In the genomic region with DNA sequence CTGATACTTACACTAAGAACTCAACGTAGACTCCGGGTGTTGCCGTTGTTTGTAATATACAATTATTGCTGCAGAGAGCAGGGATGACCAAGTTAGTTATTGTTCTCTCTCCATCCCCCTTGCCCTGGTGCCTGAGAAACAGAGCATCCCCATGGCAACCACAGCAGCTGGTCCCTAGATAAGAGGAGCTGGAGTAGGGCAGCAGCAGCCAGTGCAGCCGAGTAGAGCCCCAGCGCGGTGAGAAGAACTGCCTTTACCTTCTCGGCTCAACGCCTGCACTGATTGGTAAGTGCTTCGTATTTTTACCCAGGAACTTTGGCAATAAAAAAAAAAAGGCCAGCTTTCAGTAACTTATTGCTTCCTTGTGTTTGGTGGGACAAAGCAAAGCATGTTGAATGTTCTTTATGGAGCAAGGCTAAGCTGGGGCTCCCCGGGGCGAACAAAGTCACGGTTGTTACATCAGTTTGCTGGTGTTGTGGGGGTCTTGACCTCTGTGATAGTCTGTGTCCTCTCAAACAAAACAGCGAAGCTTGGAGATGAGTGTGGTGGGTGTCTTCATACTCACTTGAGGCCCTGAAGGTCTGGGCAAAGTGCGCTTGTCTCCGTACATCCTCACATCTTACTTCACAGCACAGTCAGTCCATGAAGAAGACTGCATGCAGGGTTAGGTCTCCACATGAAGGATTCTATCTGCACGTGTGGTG, we compare ENCODE assay signal across 11 mouse cellular contexts. TPM values are rescaled to one million over a fixed set of nuclear protein-coding genes. Genes with fewer than 3 reads are reported as not detected.
DNase-seq lines count a peak whose midpoint lies in the region; ATAC-seq and TF ChIP-seq lines count a peak whose summit lies in the region.
"Had no signal": no experiment of that assay in that cellular context is flagged by ENCODE, and none has a peak within 500 bp of the region (broad histone marks: within the 10 kb centered on the region; RNA-seq: fewer than 3 reads in every experiment).

Gene Ppp1r17, plus strand, starts transcription at position 207 of the 704 bp plus-strand sequence.

- H3K4me3 ChIP-seq in embryonic facial prominence, embryonic 10.5 days: 0 out of 2 replicates have a peak within 1 kb of the TSS, but pooled peaks have one; percentile 8
- H3K4me3 ChIP-seq in hindbrain, embryonic 12.5 days: peak within 1 kb of the TSS; percentile 10; the same call in 1 of the 2 replicates
- H3K4me3 ChIP-seq in midbrain, postnatal 0 days (ENCODE audit: low read depth, low read length): no peak within 1 kb of the TSS

- H3K9ac ChIP-seq in hindbrain, embryonic 12.5 days: no peak within 1 kb of the TSS
- no peak within 1 kb of the TSS for H3K9ac ChIP-seq in midbrain, postnatal 0 days (replicated peaks; ENCODE audit: low read length, poor library complexity, severe bottlenecking)

- H3K27me3 ChIP-seq in embryonic facial prominence, embryonic 10.5 days (replicated peaks; ENCODE audit: low read depth, poor library complexity, severe bottlenecking): no peaks in the 10 kb centered on the region
- no peaks in the 10 kb centered on the region; the same call in 1 of the 2 replicates for H3K27me3 ChIP-seq in hindbrain, embryonic 12.5 days
- H3K27me3 ChIP-seq in midbrain, postnatal 0 days (ENCODE audit: insufficient read depth, low read length): no peaks in the 10 kb centered on the region

- 63% methylated on average over 16 of the region's 16 CpGs for WGBS in embryonic facial prominence, embryonic 10.5 days
- 39% methylated on average over 16 of the region's 16 CpGs for WGBS in hindbrain, embryonic 12.5 days
- 29% methylated on average over 16 of the region's 16 CpGs for WGBS in midbrain, postnatal 0 days

- TF ChIP-seq CTCF in midbrain, postnatal 0 days (IDR thresholded peaks at IDR 0.05): no peak

- H3K36me3 ChIP-seq in embryonic facial prominence, embryonic 10.5 days (replicated peaks): no peaks in the 10 kb centered on the region
- no peaks in the 10 kb centered on the region for H3K36me3 ChIP-seq in hindbrain, embryonic 12.5 days
- H3K36me3 ChIP-seq in midbrain, postnatal 0 days (ENCODE audit: insufficient read depth, low read length): no peaks in the 10 kb centered on the region

- no peaks in the 10 kb centered on the region for H3K9me3 ChIP-seq in embryonic facial prominence, embryonic 10.5 days
- no peaks in the 10 kb centered on the region for H3K9me3 ChIP-seq in hindbrain, embryonic 12.5 days (replicated peaks)
- no peaks in the 10 kb centered on the region for H3K9me3 ChIP-seq in midbrain, postnatal 0 days (ENCODE audit: low read length)

- H3K4me2 ChIP-seq in hindbrain, embryonic 12.5 days (replicated peaks): peak within 1 kb of the TSS; percentile 29
- 0 out of 2 replicates have a peak within 1 kb of the TSS, but pooled peaks have one; percentile 1 for H3K4me2 ChIP-seq in midbrain, postnatal 0 days (ENCODE audit: low read depth, low read length, poor library complexity, severe bottlenecking)

- peaks cover 11% of the 10 kb centered on the region for H3K4me1 ChIP-seq in embryonic facial prominence, embryonic 10.5 days
- H3K4me1 ChIP-seq in hindbrain, embryonic 12.5 days: peaks cover 12% of the 10 kb centered on the region
- peaks cover 7% of the 10 kb centered on the region; the same call in 1 of the 2 replicates for H3K4me1 ChIP-seq in midbrain, postnatal 0 days (ENCODE audit: insufficient read depth, low read length)

- 0 out of 2 replicates have a peak within 1 kb of the TSS, but pooled peaks have one; percentile 15 for H3K27ac ChIP-seq in embryonic facial prominence, embryonic 10.5 days (replicated peaks)
- no peak within 1 kb of the TSS for H3K27ac ChIP-seq in hindbrain, embryonic 12.5 days
- no peak within 1 kb of the TSS for H3K27ac ChIP-seq in midbrain, postnatal 0 days (ENCODE audit: low read depth, low read length)

- ATAC-seq in hindbrain, embryonic 12.5 days (ENCODE audit: low FRiP score): peak; percentile 91
- peak; percentile 78 for ATAC-seq in midbrain, postnatal 0 days (ENCODE audit: low FRiP score)
- no peak for ATAC-seq in megakaryocyte progenitor cell, adult 5-6 weeks (replicated peaks; ENCODE audit: poor library complexity)

- peak; percentile 67 for DNase-seq in embryo, embryonic 10 days (ENCODE audit: low spot score)
- peak; percentile 50 for DNase-seq in embryonic facial prominence, embryonic 10.5 days (ENCODE audit: low spot score)
- DNase-seq in midbrain, postnatal 0 days (ENCODE audit: low spot score): peak; percentile 60
- DNase-seq in Muller cell, postnatal 12 days (ENCODE audit: inconsistent ontology term): no peak
- no peak for DNase-seq in lung, postnatal 25 days (ENCODE audit: low spot score)
- DNase-seq: cerebellum, adult 11 months; gastrocnemius, postnatal 36 days; kidney, postnatal 14 days; lung, adult 18-20 months had no signal

RNA-seq across cellular contexts. Expression of gene Ppp1r17, which starts in this region (rescaled TPM):
- polyA plus RNA-seq in embryonic facial prominence, embryonic 10.5 days (2016; fragmentation: Nextera tagmentation; extraction: Ambion mirVana): 22.4 and 27.1 TPM in 2 replicates
- 15.6 and 20.5 TPM in 2 replicates for polyA plus RNA-seq in hindbrain, embryonic 12.5 days (2016; fragmentation: Nextera tagmentation; extraction: Ambion mirVana)
- 0.27 and 0.90 TPM in 2 replicates for total RNA-seq in midbrain, postnatal 0 days (2014; rRNA removed)
- polyA plus RNA-seq in midbrain, postnatal 0 days (2015; fragmentation: Nextera tagmentation; extraction: Ambion mirVana): 3.4 and 4.6 TPM in 2 replicates
- not detected in 2 replicates for total RNA-seq in megakaryocyte progenitor cell, adult 5-6 weeks (2015)
- not detected in 2 replicates for total RNA-seq in megakaryocyte progenitor cell, adult 5-6 weeks (2017)
- total RNA-seq: gastrocnemius, postnatal 36 days had no signal

Comparison
In these comparisons a context has a peak if more than half of its experiments do, and no peak if none do; other contexts are left out.
1. DNase-seq: peak in embryo, embryonic 10 days (single experiment), embryonic facial prominence, embryonic 10.5 days (single experiment) and midbrain, postnatal 0 days (single experiment); none in Muller cell, postnatal 12 days (single experiment) and lung, postnatal 25 days (single experiment).